8 mouse cellular contexts compared by ENCODE assay signal in genomic region chr1:171441466-171442412, GRCm38 (mm10). TPM values are rescaled to one million over a fixed set of nuclear protein-coding genes. Genes with fewer than 3 reads are reported as not detected.
DNase-seq lines count a peak whose midpoint lies in the region; ATAC-seq and TF ChIP-seq lines count a peak whose summit lies in the region.

No protein-coding gene starts in this region.

- H3K9ac ChIP-seq in neural tube, embryonic 13.5 days = no peak overlapping the region
- H3K9ac ChIP-seq in heart, postnatal 0 days (replicated peaks; ENCODE audit: low read depth, low read length) = 0 out of 2 replicates have a peak overlapping the region, but pooled peaks have one; percentile 26
- H3K9ac ChIP-seq in liver, embryonic 13.5 days = no peak overlapping the region
- H3K9ac ChIP-seq in stomach, postnatal 0 days (ENCODE audit: low read length) = no peak overlapping the region

- H3K4me1 ChIP-seq in neural tube, embryonic 13.5 days (replicated peaks) = peaks cover 23% of the 10 kb centered on the region
- H3K4me1 ChIP-seq in heart, postnatal 0 days (ENCODE audit: control insufficient read depth, insufficient read depth) = peaks cover 34% of the 10 kb centered on the region
- H3K4me1 ChIP-seq in liver, embryonic 13.5 days (replicated peaks) = peaks cover 50% of the 10 kb centered on the region
- peaks cover 4% of the 10 kb centered on the region; the same call in 1 of the 2 replicates for H3K4me1 ChIP-seq in stomach, postnatal 0 days (replicated peaks; ENCODE audit: control insufficient read depth, insufficient read depth)

- H3K27me3 ChIP-seq in neural tube, embryonic 13.5 days = peaks cover 34% of the 10 kb centered on the region
- no peaks in the 10 kb centered on the region for H3K27me3 ChIP-seq in heart, postnatal 0 days (ENCODE audit: control insufficient read depth, insufficient read depth, low read length)
- H3K27me3 ChIP-seq in liver, embryonic 13.5 days = peaks cover 38% of the 10 kb centered on the region
- H3K27me3 ChIP-seq in stomach, postnatal 0 days (ENCODE audit: control insufficient read depth, insufficient read depth, low read length) = no peaks in the 10 kb centered on the region

- TF ChIP-seq CTCF in heart, postnatal 0 days (IDR thresholded peaks at IDR 0.05; ENCODE audit: low read depth) = no peak
- no peak for TF ChIP-seq CTCF in stomach, postnatal 0 days (IDR thresholded peaks at IDR 0.05; ENCODE audit: low read depth)

- H3K9me3 ChIP-seq in neural tube, embryonic 13.5 days = 0 out of 2 replicates have a peak, but pooled peaks cover 4% of the 10 kb centered on the region
- H3K9me3 ChIP-seq in heart, postnatal 0 days (replicated peaks; ENCODE audit: control insufficient read depth, low read length) = peaks cover 5% of the 10 kb centered on the region; the same call in 1 of the 2 replicates
- no peaks in the 10 kb centered on the region for H3K9me3 ChIP-seq in liver, embryonic 13.5 days (replicated peaks)
- no peaks in the 10 kb centered on the region for H3K9me3 ChIP-seq in stomach, postnatal 0 days (ENCODE audit: control insufficient read depth, low read length)

- H3K27ac ChIP-seq in neural tube, embryonic 13.5 days (replicated peaks) = peak overlapping the region; percentile 46; the same call in 1 of the 2 replicates
- peak overlapping the region; percentile 88 for H3K27ac ChIP-seq in heart, postnatal 0 days (ENCODE audit: low read depth)
- H3K27ac ChIP-seq in liver, embryonic 13.5 days = peak overlapping the region; percentile 74
- peak overlapping the region; percentile 78 for H3K27ac ChIP-seq in stomach, postnatal 0 days (replicated peaks)

- 65% methylated on average over 7 of the region's 7 CpGs for WGBS in neural tube, embryonic 13.5 days
- 40% methylated on average over 7 of the region's 7 CpGs for WGBS in heart, postnatal 0 days
- WGBS in liver, embryonic 13.5 days (ENCODE audit: insufficient replicate concordance) = 8% methylated on average over 7 of the region's 7 CpGs
- 37% methylated on average over 7 of the region's 7 CpGs for WGBS in stomach, postnatal 0 days

- no peak for ATAC-seq in neural tube, embryonic 13.5 days (ENCODE audit: low read depth)
- 0 out of 2 replicates have a peak, but pooled peaks have one; percentile 22 for ATAC-seq in heart, postnatal 0 days (ENCODE audit: insufficient read depth, low read depth)
- peak; percentile 15; the same call in 1 of the 2 replicates for ATAC-seq in liver, embryonic 13.5 days (ENCODE audit: low read depth)
- ATAC-seq in stomach, postnatal 0 days (ENCODE audit: low FRiP score, low TSS enrichment) = peak; percentile 25; the same call in 1 of the 2 replicates

- DNase-seq in neural tube, embryonic 10.5 days (ENCODE audit: extremely low spot score, low spot score) = no peak
- no peak for DNase-seq in heart, postnatal 0 days (ENCODE audit: low spot score)
- DNase-seq in liver, embryonic 13.5 days = no peak
- peak; percentile 77 for DNase-seq in stomach, postnatal 0 days (ENCODE audit: low spot score)
- DNase-seq in ovary, adult 18-20 months (ENCODE audit: low spot score) = no peak
- no peak for DNase-seq in cerebellum, adult 9-11 months
- DNase-seq in gastrocnemius, postnatal 36 days = no peak

- H3K4me3 ChIP-seq in neural tube, embryonic 13.5 days = no peak overlapping the region
- peak overlapping the region; percentile 12; the same call in 1 of the 2 replicates for H3K4me3 ChIP-seq in heart, postnatal 0 days (ENCODE audit: low read depth, low read length)
- H3K4me3 ChIP-seq in liver, embryonic 13.5 days (replicated peaks) = no peak overlapping the region
- H3K4me3 ChIP-seq in stomach, postnatal 0 days (ENCODE audit: low read depth, low read length) = peak overlapping the region; percentile 6; the same call in 1 of the 2 replicates

- no peak for TF ChIP-seq EP300 in heart, postnatal 0 days (IDR thresholded peaks at IDR 0.05; ENCODE audit: low read depth)
- TF ChIP-seq EP300 in stomach, postnatal 0 days (optimal IDR thresholded peaks at IDR 0.05) = no peak

- no peak overlapping the region for H3K4me2 ChIP-seq in neural tube, embryonic 13.5 days
- H3K4me2 ChIP-seq in heart, postnatal 0 days (ENCODE audit: low read depth, low read length) = peak overlapping the region; percentile 81
- peak overlapping the region; percentile 63 for H3K4me2 ChIP-seq in liver, embryonic 13.5 days
- peak overlapping the region; percentile 2 for H3K4me2 ChIP-seq in stomach, postnatal 0 days (replicated peaks; ENCODE audit: low read depth)

- intact Hi-C loops in gastrocnemius, postnatal 36 days (cut with DNase I) = no loop called here

- H3K36me3 ChIP-seq in neural tube, embryonic 13.5 days = no peaks in the 10 kb centered on the region
- no peaks in the 10 kb centered on the region for H3K36me3 ChIP-seq in heart, postnatal 0 days (replicated peaks; ENCODE audit: control insufficient read depth, insufficient read depth, low read length)
- H3K36me3 ChIP-seq in liver, embryonic 13.5 days = 0 out of 2 replicates have a peak, but pooled peaks cover 6% of the 10 kb centered on the region
- H3K36me3 ChIP-seq in stomach, postnatal 0 days (ENCODE audit: control insufficient read depth, insufficient read depth, low read length) = no peaks in the 10 kb centered on the region

RNA-seq across cellular contexts. Expression of gene F11r, which starts 4.4 kb away (rescaled TPM):
- 14.7 and 15.1 TPM in 2 replicates for polyA plus RNA-seq in neural tube, embryonic 13.5 days (2015; fragmentation: Nextera tagmentation; extraction: Ambion mirVana)
- 45.6 and 75.5 TPM in 2 replicates for total RNA-seq in heart, postnatal 0 days (2014; rRNA removed; ENCODE audit: low replicate concordance)
- 75.8 and 78.3 TPM in 2 replicates for polyA plus RNA-seq in heart, postnatal 0 days (2015; fragmentation: Nextera tagmentation; extraction: Ambion mirVana)
- 20.6 and 24.3 TPM in 2 replicates for polyA plus RNA-seq in liver, embryonic 13.5 days (2015; fragmentation: Nextera tagmentation; extraction: Ambion mirVana)
- polyA plus RNA-seq in stomach, postnatal 0 days (2015; fragmentation: Nextera tagmentation; extraction: Ambion mirVana) = 95.8 and 113 TPM in 2 replicates
- total RNA-seq in gastrocnemius, postnatal 36 days (2021) = 1 to 10 TPM; 4.9 to 5.4 TPM

RNA-seq across cellular contexts. Expression of gene Tstd1, which starts 23.1 kb away (rescaled TPM):
- 7.8 and 8.5 TPM in 2 replicates for polyA plus RNA-seq in neural tube, embryonic 13.5 days (2015; fragmentation: Nextera tagmentation; extraction: Ambion mirVana)
- not detected in 2 replicates for total RNA-seq in heart, postnatal 0 days (2014; rRNA removed; ENCODE audit: low replicate concordance)
- 1.1 and 2.5 TPM in 2 replicates for polyA plus RNA-seq in heart, postnatal 0 days (2015; fragmentation: Nextera tagmentation; extraction: Ambion mirVana)
- polyA plus RNA-seq in liver, embryonic 13.5 days (2015; fragmentation: Nextera tagmentation; extraction: Ambion mirVana) = 1.3 and 1.6 TPM in 2 replicates
- polyA plus RNA-seq in stomach, postnatal 0 days (2015; fragmentation: Nextera tagmentation; extraction: Ambion mirVana) = 3.7 and 3.8 TPM in 2 replicates
- under 1 TPM in 1 of 2 experiments, not detected in 1; 0.69 TPM for total RNA-seq in gastrocnemius, postnatal 36 days (2021)

RNA-seq across cellular contexts. Expression of gene Usf1, which starts 30.6 kb away (rescaled TPM):
- polyA plus RNA-seq in neural tube, embryonic 13.5 days (2015; fragmentation: Nextera tagmentation; extraction: Ambion mirVana) = 183 and 188 TPM in 2 replicates
- total RNA-seq in heart, postnatal 0 days (2014; rRNA removed; ENCODE audit: low replicate concordance) = 80.2 and 82.0 TPM in 2 replicates
- 47.7 and 48.8 TPM in 2 replicates for polyA plus RNA-seq in heart, postnatal 0 days (2015; fragmentation: Nextera tagmentation; extraction: Ambion mirVana)
- polyA plus RNA-seq in liver, embryonic 13.5 days (2015; fragmentation: Nextera tagmentation; extraction: Ambion mirVana) = 20.9 and 25.3 TPM in 2 replicates
- polyA plus RNA-seq in stomach, postnatal 0 days (2015; fragmentation: Nextera tagmentation; extraction: Ambion mirVana) = 39.1 and 41.6 TPM in 2 replicates
- total RNA-seq in gastrocnemius, postnatal 36 days (2021) = 10 to 100 TPM; 25.7 to 27.7 TPM

RNA-seq across cellular contexts. Expression of gene Arhgap30, which starts 53.0 kb away (rescaled TPM):
- polyA plus RNA-seq in neural tube, embryonic 13.5 days (2015; fragmentation: Nextera tagmentation; extraction: Ambion mirVana) = 1.2 TPM in 2 replicates
- total RNA-seq in heart, postnatal 0 days (2014; rRNA removed; ENCODE audit: low replicate concordance) = 1.6 and 3.4 TPM in 2 replicates
- 0.52 and 0.79 TPM in 2 replicates for polyA plus RNA-seq in heart, postnatal 0 days (2015; fragmentation: Nextera tagmentation; extraction: Ambion mirVana)
- 3.3 and 3.8 TPM in 2 replicates for polyA plus RNA-seq in liver, embryonic 13.5 days (2015; fragmentation: Nextera tagmentation; extraction: Ambion mirVana)
- 1.1 and 1.2 TPM in 2 replicates for polyA plus RNA-seq in stomach, postnatal 0 days (2015; fragmentation: Nextera tagmentation; extraction: Ambion mirVana)
- total RNA-seq in gastrocnemius, postnatal 36 days (2021) = under 1 TPM; 0.94 to 0.99 TPM

Comparison
In these comparisons a context has a peak if more than half of its experiments do, and no peak if none do; other contexts are left out.
1. H3K4me3 ChIP-seq: peak in heart, postnatal 0 days (single experiment) and stomach, postnatal 0 days (single experiment); none in neural tube, embryonic 13.5 days (single experiment) and liver, embryonic 13.5 days (single experiment).
2. Peak in every context shown above with its lines, with median percentiles within 50 percentile points of each other: H3K27ac ChIP-seq.